Mouse (Mus musculus): ENCODE data around the gene Msh2. TPM values are rescaled to one million over a fixed set of nuclear protein-coding genes. Genes with fewer than 3 reads are reported as not detected.

Gene Msh2
- polyA plus RNA-seq, 1 experiment: 2.5 TPM

DNA sequence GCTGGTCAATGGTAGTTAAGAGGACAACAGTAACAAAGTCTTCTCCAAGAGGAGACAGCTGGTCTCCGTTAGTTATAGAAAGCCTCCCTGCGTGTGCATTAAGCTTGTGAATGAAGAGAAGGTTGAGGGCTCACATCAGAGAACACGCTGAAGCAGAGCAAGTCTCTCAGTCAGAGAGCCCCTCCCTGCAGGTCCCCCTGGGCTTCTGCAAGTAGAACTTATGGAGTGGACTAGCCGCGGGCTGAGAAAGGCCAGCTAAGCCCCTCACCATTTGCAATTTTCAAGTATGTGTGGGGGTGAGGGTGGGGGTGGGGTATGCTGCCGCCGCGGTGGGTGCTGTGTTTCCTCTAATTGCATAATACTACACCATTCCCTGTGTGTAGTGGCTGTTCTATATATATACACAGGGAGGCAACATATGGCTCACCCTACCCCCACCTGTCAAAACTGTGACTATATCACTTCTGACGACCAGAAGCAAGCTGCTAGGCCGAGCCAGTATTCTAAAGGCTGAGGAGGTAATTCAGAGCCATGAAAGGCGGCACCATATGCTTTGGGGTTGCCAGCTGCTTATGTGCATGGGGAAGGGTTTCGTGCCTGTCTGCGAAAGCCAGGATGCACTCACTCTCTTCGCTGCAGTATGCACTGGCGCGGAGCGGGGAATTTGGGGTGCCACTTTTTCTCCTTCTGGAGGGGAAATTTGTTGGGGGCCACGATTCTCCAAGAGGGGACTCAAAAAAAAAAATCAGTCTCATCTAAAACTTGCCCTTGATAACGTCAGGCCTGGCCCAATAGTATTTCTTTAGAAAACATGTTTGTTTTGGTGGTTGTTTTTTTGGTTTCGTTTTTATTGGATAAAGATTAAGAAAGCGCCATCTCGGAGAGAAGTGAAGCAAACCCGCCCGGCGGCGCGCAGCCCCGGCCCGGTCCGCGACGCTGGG is 73.1 kb downstream of the Msh2 start:
- TF ChIP-seq CTCF (IDR thresholded peaks at IDR 0.05; ENCODE audit: extremely low read depth, insufficient read length, insufficient replicate concordance, low read depth, low read length): no peak
- no peak for TF ChIP-seq POLR2A (IDR thresholded peaks at IDR 0.05; ENCODE audit: low read depth, low read length)
- no peak overlapping the region for H3K27ac ChIP-seq (ENCODE audit: insufficient read depth, low read depth, low read length)
- peaks cover 20% of the 10 kb centered on the region; the same call in 1 of the 2 replicates for H3K27me3 ChIP-seq (ENCODE audit: control insufficient read depth, insufficient read depth, low read length)
- peaks cover 4% of the 10 kb centered on the region; the same call in 1 of the 2 replicates for H3K4me1 ChIP-seq (ENCODE audit: control insufficient read depth, insufficient read depth, insufficient read length, low read length)
- H3K36me3 ChIP-seq (ENCODE audit: control insufficient read depth, insufficient read depth, low read length): no peaks in the 10 kb centered on the region
- 21% methylated on average over 32 of the region's 32 CpGs for WGBS
- H3K4me3 ChIP-seq (ENCODE audit: low read depth, low read length): peak overlapping the region; percentile 65

DNA sequence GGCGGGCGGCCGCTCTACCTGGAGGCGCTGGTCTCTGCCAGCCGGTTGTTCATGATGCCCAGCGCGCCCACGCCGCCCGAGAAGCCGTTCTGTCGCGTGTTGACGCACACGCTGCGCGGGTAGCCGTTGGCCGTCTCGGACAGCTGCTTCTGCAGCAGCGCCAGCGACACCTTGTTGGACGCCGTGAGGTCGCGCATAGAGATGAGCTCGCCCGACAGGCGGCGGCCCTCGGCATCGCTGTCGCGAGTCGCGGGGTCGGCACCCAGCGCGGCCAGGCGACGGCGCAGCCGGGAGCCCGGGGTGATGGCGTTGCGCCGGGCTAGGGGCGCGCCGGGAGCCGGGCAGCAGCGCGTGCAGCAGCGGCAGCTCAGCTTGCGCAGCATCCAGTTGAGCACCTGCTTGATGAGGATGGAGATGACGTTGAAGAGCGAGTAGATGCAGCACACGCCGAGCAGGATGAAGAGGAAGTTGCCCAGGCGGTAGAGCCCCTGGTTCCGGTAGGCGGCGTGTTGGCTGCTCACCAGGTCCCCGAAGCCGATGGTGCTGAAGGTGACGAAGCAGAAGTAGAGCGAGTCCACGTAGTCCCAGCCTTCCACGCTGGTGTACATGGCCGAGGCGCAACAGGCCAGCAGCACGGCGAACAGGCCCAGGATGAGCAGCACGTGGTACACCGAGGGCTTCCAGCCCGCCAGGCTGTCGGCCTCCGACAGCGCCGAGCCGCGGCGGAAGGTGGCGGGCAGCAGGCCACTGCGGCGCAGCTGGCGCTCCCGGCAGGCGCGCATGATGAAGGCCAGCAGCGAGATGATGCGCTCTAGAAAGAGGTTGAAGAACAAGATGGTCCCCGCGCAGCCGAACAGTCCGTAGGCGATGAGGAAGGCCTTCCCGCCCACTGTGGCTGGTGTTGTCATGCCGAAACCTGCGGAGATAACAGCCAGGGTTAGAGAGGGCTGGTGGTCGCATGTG is 74.1 kb downstream of the Msh2 start:
- Histone ChIP-seq H3K27ac (ENCODE audit: insufficient read depth, low read depth, low read length) (no peak overlapping the region), H3K27me3 (ENCODE audit: control insufficient read depth, insufficient read depth, low read length) (peaks cover 20% of the 10 kb centered on the region; the same call in 1 of the 2 replicates), H3K4me3 (ENCODE audit: low read depth, low read length) (peak overlapping the region; percentile 65), H3K4me1 (ENCODE audit: control insufficient read depth, insufficient read depth, insufficient read length, low read length) (peaks cover 4% of the 10 kb centered on the region; the same call in 1 of the 2 replicates), H3K36me3 (ENCODE audit: control insufficient read depth, insufficient read depth, low read length) (no peaks in the 10 kb centered on the region)
- TF ChIP-seq POLR2A (IDR thresholded peaks at IDR 0.05; ENCODE audit: low read depth, low read length) (no peak), CTCF (IDR thresholded peaks at IDR 0.05; ENCODE audit: extremely low read depth, insufficient read length, insufficient replicate concordance, low read depth, low read length) (no peak)
- WGBS: 4% methylated on average over 101 of the region's 101 CpGs

DNA sequence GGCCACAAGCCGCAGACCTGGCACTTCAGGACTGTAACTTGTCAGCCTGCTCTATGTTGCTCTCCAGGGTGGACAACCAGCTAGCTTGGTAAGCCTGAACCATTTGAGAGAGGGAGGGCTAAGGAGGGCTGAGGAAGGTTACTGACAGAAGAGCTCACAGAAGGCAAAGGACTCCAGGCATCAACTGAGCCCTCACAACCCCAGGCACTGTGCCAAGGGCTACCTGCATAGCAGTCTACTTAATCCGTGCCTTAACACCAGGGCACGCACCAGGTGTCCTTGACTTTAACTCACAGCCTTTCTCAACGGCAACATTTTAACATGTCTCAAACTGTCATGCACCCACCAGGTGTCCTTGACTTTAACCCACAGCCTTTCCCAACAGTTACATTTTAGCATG is 88.2 kb downstream of the Msh2 start:
- no peaks in the 10 kb centered on the region for H3K4me1 ChIP-seq (ENCODE audit: control insufficient read depth, insufficient read depth, insufficient read length, low read length)
- WGBS: 66% methylated on average over 4 of the region's 4 CpGs
- TF ChIP-seq POLR2A (IDR thresholded peaks at IDR 0.05; ENCODE audit: low read depth, low read length) (no peak), CTCF (IDR thresholded peaks at IDR 0.05; ENCODE audit: extremely low read depth, insufficient read length, insufficient replicate concordance, low read depth, low read length) (no peak)
- no peaks in the 10 kb centered on the region for H3K27me3 ChIP-seq (ENCODE audit: control insufficient read depth, insufficient read depth, low read length)
- H3K27ac ChIP-seq (ENCODE audit: insufficient read depth, low read depth, low read length): no peak overlapping the region
- no peak overlapping the region for H3K4me3 ChIP-seq (ENCODE audit: low read depth, low read length)
- H3K36me3 ChIP-seq (ENCODE audit: control insufficient read depth, insufficient read depth, low read length): no peaks in the 10 kb centered on the region

DNA sequence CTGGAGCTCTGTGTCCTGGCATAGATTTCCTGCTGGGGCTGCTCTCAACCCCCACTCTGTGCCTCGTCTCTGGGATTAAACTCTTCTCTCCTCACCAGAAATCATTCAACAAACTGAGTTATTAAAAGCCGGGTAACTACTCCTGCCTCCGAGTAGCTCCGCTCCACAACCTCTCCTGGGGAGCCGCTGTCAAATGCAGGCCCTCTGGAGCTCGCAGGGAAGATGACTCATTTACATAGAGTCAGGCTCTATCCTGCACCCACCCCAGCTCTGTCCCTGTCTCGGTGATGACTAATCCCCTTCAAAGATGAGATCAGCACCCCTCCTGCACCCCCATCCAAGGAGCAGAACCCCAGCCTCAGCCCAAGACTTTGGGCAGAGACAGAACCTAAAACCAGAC is 91.0 kb downstream of the Msh2 start:
- H3K36me3 ChIP-seq (ENCODE audit: control insufficient read depth, insufficient read depth, low read length): no peaks in the 10 kb centered on the region
- no peaks in the 10 kb centered on the region for H3K4me1 ChIP-seq (ENCODE audit: control insufficient read depth, insufficient read depth, insufficient read length, low read length)
- no peak overlapping the region for H3K27ac ChIP-seq (ENCODE audit: insufficient read depth, low read depth, low read length)
- no peak overlapping the region for H3K4me3 ChIP-seq (ENCODE audit: low read depth, low read length)
- no peak for TF ChIP-seq CTCF (IDR thresholded peaks at IDR 0.05; ENCODE audit: extremely low read depth, insufficient read length, insufficient replicate concordance, low read depth, low read length)
- TF ChIP-seq POLR2A (IDR thresholded peaks at IDR 0.05; ENCODE audit: low read depth, low read length): no peak
- WGBS: 61% methylated on average over 7 of the region's 7 CpGs
- H3K27me3 ChIP-seq (ENCODE audit: control insufficient read depth, insufficient read depth, low read length): no peaks in the 10 kb centered on the region

DNA sequence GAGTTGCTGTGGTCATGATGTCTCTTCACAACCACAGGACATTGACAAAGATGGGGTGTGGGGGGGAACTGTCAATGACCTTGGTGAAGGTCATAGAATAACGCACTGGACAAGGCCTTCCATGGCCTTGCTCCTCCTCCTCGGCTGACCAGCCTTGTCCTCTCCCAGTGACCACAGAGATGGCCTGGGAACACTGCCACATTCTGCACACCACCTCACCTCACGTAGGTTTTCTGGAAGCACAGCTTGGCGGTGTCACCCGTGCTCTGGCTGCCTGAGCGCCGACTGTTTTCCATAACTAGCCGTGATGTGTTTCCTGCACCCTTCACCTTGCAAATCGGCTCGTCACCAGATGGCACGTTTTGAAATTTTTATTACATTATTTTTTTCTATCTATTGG is 92.9 kb downstream of the Msh2 start:
- no peaks in the 10 kb centered on the region for H3K36me3 ChIP-seq (ENCODE audit: control insufficient read depth, insufficient read depth, low read length)
- 91% methylated on average over 11 of the region's 11 CpGs for WGBS
- TF ChIP-seq POLR2A (IDR thresholded peaks at IDR 0.05; ENCODE audit: low read depth, low read length): no peak
- TF ChIP-seq CTCF (IDR thresholded peaks at IDR 0.05; ENCODE audit: extremely low read depth, insufficient read length, insufficient replicate concordance, low read depth, low read length): no peak
- H3K4me3 ChIP-seq (ENCODE audit: low read depth, low read length): no peak overlapping the region
- no peak overlapping the region for H3K27ac ChIP-seq (ENCODE audit: insufficient read depth, low read depth, low read length)
- H3K27me3 ChIP-seq (ENCODE audit: control insufficient read depth, insufficient read depth, low read length): no peaks in the 10 kb centered on the region
- H3K4me1 ChIP-seq (ENCODE audit: control insufficient read depth, insufficient read depth, insufficient read length, low read length): no peaks in the 10 kb centered on the region

DNA sequence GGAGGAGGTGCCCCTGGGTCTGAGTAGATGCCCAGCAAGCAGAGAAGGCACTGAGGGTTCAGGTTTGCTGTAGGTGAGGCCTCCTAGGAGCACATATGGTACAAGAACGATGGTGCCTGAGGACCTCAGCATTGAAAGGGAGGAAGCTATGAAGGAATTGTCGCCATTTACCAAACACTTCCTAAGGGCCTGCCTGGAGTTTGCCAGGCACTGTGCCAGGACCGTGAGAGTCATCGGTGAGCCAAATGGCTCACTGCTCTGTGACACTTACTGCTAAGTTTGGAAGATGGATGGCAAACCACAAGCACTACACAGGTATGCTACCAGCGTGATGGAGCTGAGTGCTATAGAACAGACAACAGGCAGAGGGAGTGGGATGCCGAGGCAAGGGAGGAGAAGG is 94.8 kb downstream of the Msh2 start:
- H3K4me1 ChIP-seq (ENCODE audit: control insufficient read depth, insufficient read depth, insufficient read length, low read length): no peaks in the 10 kb centered on the region
- no peak overlapping the region for H3K4me3 ChIP-seq (ENCODE audit: low read depth, low read length)
- no peak for TF ChIP-seq POLR2A (IDR thresholded peaks at IDR 0.05; ENCODE audit: low read depth, low read length)
- 77% methylated on average over 6 of the region's 6 CpGs for WGBS
- H3K27ac ChIP-seq (ENCODE audit: insufficient read depth, low read depth, low read length): no peak overlapping the region
- H3K27me3 ChIP-seq (ENCODE audit: control insufficient read depth, insufficient read depth, low read length): no peaks in the 10 kb centered on the region
- no peaks in the 10 kb centered on the region for H3K36me3 ChIP-seq (ENCODE audit: control insufficient read depth, insufficient read depth, low read length)

DNA sequence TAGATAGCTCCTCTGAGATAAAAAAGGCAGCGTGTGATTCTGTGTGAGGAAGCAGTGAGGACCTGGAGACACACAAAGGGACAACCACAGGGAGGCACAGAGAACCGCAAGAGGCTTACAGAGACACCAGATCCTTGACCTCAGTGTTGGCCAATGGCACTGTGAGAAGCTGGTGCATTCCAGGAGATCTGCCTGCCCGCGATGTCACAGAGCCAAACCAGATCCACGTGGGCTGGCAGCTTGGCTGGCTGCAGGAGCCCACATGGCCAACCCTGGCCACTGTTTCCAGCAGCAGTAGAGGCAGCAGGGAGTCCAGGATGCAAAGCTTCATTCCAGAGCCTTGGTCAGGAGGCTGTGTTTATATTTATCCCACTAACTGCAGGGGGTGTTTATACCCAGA is 98.6 kb downstream of the Msh2 start:
- TF ChIP-seq CTCF (IDR thresholded peaks at IDR 0.05; ENCODE audit: extremely low read depth, insufficient read length, insufficient replicate concordance, low read depth, low read length): no peak
- 51% methylated on average over 5 of the region's 5 CpGs for WGBS
- Histone ChIP-seq H3K4me1 (ENCODE audit: control insufficient read depth, insufficient read depth, insufficient read length, low read length) (no peaks in the 10 kb centered on the region), H3K27ac (ENCODE audit: insufficient read depth, low read depth, low read length) (no peak overlapping the region), H3K36me3 (ENCODE audit: control insufficient read depth, insufficient read depth, low read length) (no peaks in the 10 kb centered on the region), H3K4me3 (ENCODE audit: low read depth, low read length) (no peak overlapping the region), H3K27me3 (ENCODE audit: control insufficient read depth, insufficient read depth, low read length) (no peaks in the 10 kb centered on the region)

Data from small intestine, adult 2 months (tissue).